Mouse (Mus musculus) cerebellum, adult 2 months (tissue): ENCODE data around the gene Kat8. TPM values are rescaled to one million over a fixed set of nuclear protein-coding genes. Genes with fewer than 3 reads are reported as not detected.

Source experiments
- DNase-seq, 2 experiments: peaks; one replicate each; pipeline ENCODE4 v3.0.0; 2021
- H3K27ac ChIP-seq: fragments of 200-500 bp; 2 replicates; pipeline ENCODE4 v1.5.1; 2012; ENCODE audit warnings: low read length, control low read depth, inconsistent platforms; ENCODE audit not compliant: insufficient read depth
- H3K27me3 ChIP-seq: fragments of 200-500 bp; 2 replicates; pipeline ENCODE4 v1.6.1; 2012; ENCODE audit warnings: inconsistent platforms, mild to moderate bottlenecking, low read length, moderate library complexity; ENCODE audit not compliant: control insufficient read depth, insufficient read depth
- H3K4me1 ChIP-seq: fragments of 200-500 bp; 2 replicates; pipeline ENCODE4 v1.6.1; 2011; ENCODE audit warnings: low read length; ENCODE audit not compliant: control insufficient read depth, insufficient read depth
- H3K4me3 ChIP-seq: fragments of 200-500 bp; replicated peaks from 2 replicates; pipeline ENCODE3; 2011; ENCODE audit warnings: mild to moderate bottlenecking, low read depth, low read length, control low read depth; ENCODE audit not compliant: insufficient read depth
- CTCF ChIP-seq: fragments of 200-500 bp; IDR thresholded peaks from 2 replicates; pipeline ENCODE4 v1.5.1; 2011; ENCODE audit warnings: low read depth, mild to moderate bottlenecking, control low read depth, low read length, moderate library complexity, borderline replicate concordance; ENCODE audit not compliant: insufficient read depth
- POLR2A ChIP-seq: fragments of 200-500 bp; IDR thresholded peaks from 2 replicates; pipeline ENCODE4 v1.6.1; 2011; ENCODE audit warnings: low read length, control low read depth, borderline replicate concordance; ENCODE audit not compliant: insufficient read depth
- WGBS: fragments of 180-500 bp; shearing (Covaris S2); methylation state at CpG from one replicate; pipeline ENCODE4 v1.1.7; 2018; 5-methylcytosine and 5-hydroxymethylcytosine counted together
- polyA plus RNA-seq: library from polyadenylated mRNA; depleted of rRNA; stranded (reverse); fragments of >200 nt; gene quantifications from 2 replicates; pipeline ENCODE4 v1.2.3, GENCODE M21; 2012

Gene Kat8
- polyA plus RNA-seq, 1 experiment, result 49.1 TPM

GRCm38 (mm10) chr7:127899997-127900396 is 12.3 kb upstream of the Kat8 start:
- Histone ChIP-seq H3K4me1 (peaks cover 3% of the 10 kb centered on the region; the same call in 1 of the 2 replicates), H3K27me3 (no peaks in the 10 kb centered on the region), H3K27ac (no peak overlapping the region), H3K4me3 (no peak overlapping the region)
- TF ChIP-seq POLR2A, result no peak
- no peak for TF ChIP-seq CTCF
- DNase-seq, result no peak
- WGBS, result 42% methylated on average over 7 of the region's 7 CpGs

- no peaks in the 10 kb centered on the region for H3K27me3 ChIP-seq
- TF ChIP-seq CTCF (no peak), POLR2A (no peak)
- H3K4me1 ChIP-seq, result peaks cover 6% of the 10 kb centered on the region; the same call in 1 of the 2 replicates
- H3K4me3 ChIP-seq, result no peak overlapping the region
- no peak overlapping the region for H3K27ac ChIP-seq
- 75% methylated on average over 2 of the region's 2 CpGs for WGBS
- DNase-seq, result no peak
Measured at GRCm38 (mm10) chr7:127901772-127902171, 10.5 kb upstream of the Kat8 start.

- TF ChIP-seq CTCF (no peak), POLR2A (peak; percentile 86; the same call in 1 of the 2 replicates)
- DNase-seq, result peak; percentile 82 to 83
- peak within 1 kb of the TSS; percentile 79 for H3K27ac ChIP-seq
- H3K27me3 ChIP-seq, result no peaks in the 10 kb centered on the region
- peak within 1 kb of the TSS; percentile 84 for H3K4me3 ChIP-seq
- WGBS, result 6% methylated on average over 38 of the region's 38 CpGs
- H3K4me1 ChIP-seq, result peaks cover 6% of the 10 kb centered on the region; the same call in 1 of the 2 replicates
Measured at GRCm38 (mm10) chr7:127903971-127904796, 8.1 kb upstream of the Kat8 start, which contains the start of gene Bckdk. Gene Bckdk, plus strand, starts transcription at chr7:127904082.

- Histone ChIP-seq H3K4me1 (peaks cover 6% of the 10 kb centered on the region; the same call in 1 of the 2 replicates), H3K4me3 (no peak overlapping the region), H3K27ac (no peak overlapping the region), H3K27me3 (no peaks in the 10 kb centered on the region)
- WGBS, result 91% methylated on average over 12 of the region's 12 CpGs
- no peak for TF ChIP-seq CTCF
- TF ChIP-seq POLR2A, result no peak
- DNase-seq, result no peak
Measured at GRCm38 (mm10) chr7:127907939-127908338, 4.4 kb upstream of the Kat8 start.

GRCm38 (mm10) chr7:127908656-127909055 is 3.7 kb upstream of the Kat8 start:
- Histone ChIP-seq H3K4me1 (peaks cover 6% of the 10 kb centered on the region; the same call in 1 of the 2 replicates), H3K27ac (no peak overlapping the region), H3K27me3 (no peaks in the 10 kb centered on the region), H3K4me3 (no peak overlapping the region)
- 88% methylated on average over 4 of the region's 4 CpGs for WGBS
- no peak for DNase-seq
- no peak for TF ChIP-seq CTCF
- no peak for TF ChIP-seq POLR2A

GRCm38 (mm10) chr7:127912938-127913337 is 622 bp downstream of the Kat8 start:
- Histone ChIP-seq H3K4me3 (peak overlapping the region; percentile 90), H3K27ac (no peak overlapping the region), H3K27me3 (no peaks in the 10 kb centered on the region), H3K4me1 (no peaks in the 10 kb centered on the region)
- TF ChIP-seq POLR2A (no peak), CTCF (no peak)
- WGBS, result 27% methylated on average over 4 of the region's 4 CpGs
- no peak for DNase-seq

- TF ChIP-seq CTCF (no peak), POLR2A (no peak)
- Histone ChIP-seq H3K4me1 (no peaks in the 10 kb centered on the region), H3K4me3 (no peak overlapping the region), H3K27ac (no peak overlapping the region), H3K27me3 (no peaks in the 10 kb centered on the region)
- no peak for DNase-seq
- 91% methylated on average over 12 of the region's 12 CpGs for WGBS
Measured at GRCm38 (mm10) chr7:127915293-127915692, 3.0 kb downstream of the Kat8 start.

GRCm38 (mm10) chr7:127918203-127918602 is 5.9 kb downstream of the Kat8 start:
- no peaks in the 10 kb centered on the region for H3K27me3 ChIP-seq
- H3K4me1 ChIP-seq, result no peaks in the 10 kb centered on the region
- TF ChIP-seq CTCF (peak; percentile 45), POLR2A (no peak)
- DNase-seq, result peak; percentile 34 to 47
- no peak overlapping the region for H3K27ac ChIP-seq
- no peak overlapping the region for H3K4me3 ChIP-seq
- 50% methylated on average over 3 of the region's 3 CpGs for WGBS
